Mouse (Mus musculus) T-cell, adult 2 months (primary cell): Measurements from ENCODE around the gene Sez6l.

ENCODE experiments used
- DNase-seq: peaks from one replicate; pipeline ENCODE4 v3.0.0; 2022; ENCODE audit warnings: low spot score

Gene Sez6l

GRCm38 (mm10) chr5:112584155-112584769 lies 7.3 kb upstream of the Sez6l start:
- DNase-seq: no peak

- no peak for DNase-seq
Measured at GRCm38 (mm10) chr5:112583304-112583703, 6.3 kb upstream of the Sez6l start.

DNA sequence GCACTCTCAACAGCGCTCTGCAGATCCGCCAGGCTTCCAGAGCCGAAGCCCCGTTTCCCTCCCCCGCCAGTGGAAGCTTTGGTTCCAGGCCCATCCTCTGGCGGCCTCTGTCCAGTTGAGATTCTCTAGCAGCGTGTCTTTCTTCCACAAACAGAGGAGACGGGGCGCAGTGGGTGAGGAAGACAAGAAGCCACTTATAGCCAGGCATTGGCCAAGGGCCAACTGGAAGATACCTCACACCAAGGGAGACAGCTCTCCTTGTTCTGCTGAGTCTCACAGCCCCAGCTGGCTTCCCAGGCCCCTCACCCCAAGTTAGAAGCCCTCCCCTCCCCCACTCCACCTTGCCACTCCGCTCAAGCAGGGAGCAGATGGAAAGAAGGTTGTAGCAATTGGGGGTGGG lies 765 bp upstream of the Sez6l start:
- DNase-seq: no peak

DNA sequence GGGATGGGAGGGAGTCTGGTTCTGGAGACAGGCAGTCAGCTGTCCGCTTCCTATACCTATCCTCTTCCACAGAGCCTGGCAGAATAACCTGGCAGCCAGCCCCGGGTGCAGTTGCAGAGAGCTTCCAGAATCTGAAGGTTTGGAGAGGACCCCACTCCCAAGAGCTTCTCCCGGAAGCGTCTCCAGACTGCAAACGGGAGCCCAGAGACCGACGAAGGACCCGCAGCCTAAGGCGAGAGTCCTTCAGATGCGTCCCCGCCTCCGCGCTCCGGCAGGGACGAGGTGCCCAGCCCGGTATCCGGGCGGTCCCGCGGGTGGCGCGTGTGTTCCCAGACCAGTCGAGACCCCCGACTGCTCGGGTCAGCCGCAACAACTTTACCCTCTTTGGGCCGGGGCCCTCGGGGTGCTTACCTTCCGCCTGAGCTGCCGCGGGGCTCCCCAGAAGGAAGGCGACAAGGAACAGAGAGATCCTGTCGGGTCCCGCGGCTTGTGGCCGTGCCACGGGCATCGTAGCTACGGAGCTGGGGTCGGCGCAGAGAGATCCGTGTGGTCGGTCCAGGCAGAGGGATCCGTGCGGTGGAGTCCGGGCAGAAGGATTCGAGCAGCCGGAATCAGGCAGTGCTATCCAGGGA lies 508 bp downstream of the Sez6l start:
- no peak for DNase-seq

DNA sequence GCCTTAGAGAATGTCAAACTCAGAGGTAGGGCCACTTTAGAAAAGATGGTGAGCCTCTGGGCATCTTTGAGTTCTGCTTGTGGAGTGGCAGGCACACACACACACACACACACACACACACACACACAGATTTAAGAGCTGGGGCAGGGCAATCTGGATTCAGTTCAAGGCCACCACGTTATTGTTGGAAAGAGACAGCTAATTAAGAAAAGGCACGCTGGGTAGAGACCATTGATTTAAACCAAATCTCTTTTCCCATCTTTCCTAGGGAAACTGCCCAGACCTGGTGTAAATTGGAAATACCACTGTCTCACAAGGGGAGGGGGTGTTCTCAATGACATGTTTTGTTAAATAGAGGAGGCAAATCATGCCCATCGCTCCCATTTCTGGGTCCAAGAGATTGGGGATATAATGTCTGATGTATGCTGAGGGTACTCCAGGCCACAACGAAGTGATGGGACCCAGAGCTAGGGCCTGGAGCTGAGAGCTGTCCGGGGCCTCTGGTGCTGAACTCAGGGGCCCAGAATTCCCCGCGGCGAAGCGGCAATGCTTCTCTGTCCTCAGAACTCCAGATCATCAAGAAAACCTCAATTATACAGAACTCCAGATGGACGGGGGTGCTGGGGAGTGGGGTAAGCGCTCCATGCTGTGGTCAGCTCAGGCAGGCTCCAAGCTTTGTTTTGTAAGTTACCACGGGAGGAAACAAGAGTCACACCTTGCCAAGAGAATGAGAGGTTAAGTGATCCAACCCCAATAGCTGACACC lies 1.7 kb downstream of the Sez6l start:
- no peak for DNase-seq

DNA sequence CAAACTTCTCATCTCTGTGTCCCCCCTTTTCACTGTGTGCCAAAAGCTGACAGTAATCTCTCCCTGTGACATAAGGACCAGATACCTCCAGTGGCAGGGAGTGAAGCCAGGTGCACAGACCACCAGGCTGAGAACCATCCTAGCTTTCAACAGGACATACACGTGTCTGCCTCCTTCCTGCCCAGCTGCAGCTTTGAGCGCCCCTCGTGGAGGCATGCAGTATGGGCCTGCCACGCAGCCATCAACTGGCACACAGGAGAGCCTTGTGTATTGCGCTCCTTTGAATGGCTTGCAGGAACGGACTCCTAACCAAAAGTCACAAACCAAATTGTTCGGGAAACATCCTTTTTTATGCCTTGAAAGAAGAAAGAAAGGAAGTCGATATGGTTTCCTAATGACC lies 3.1 kb downstream of the Sez6l start:
- no peak for DNase-seq

- no peak for DNase-seq
Measured at GRCm38 (mm10) chr5:112572217-112572616, 4.8 kb downstream of the Sez6l start.

- no peak for DNase-seq
Measured at GRCm38 (mm10) chr5:112565489-112565888, 11.5 kb downstream of the Sez6l start.

DNA sequence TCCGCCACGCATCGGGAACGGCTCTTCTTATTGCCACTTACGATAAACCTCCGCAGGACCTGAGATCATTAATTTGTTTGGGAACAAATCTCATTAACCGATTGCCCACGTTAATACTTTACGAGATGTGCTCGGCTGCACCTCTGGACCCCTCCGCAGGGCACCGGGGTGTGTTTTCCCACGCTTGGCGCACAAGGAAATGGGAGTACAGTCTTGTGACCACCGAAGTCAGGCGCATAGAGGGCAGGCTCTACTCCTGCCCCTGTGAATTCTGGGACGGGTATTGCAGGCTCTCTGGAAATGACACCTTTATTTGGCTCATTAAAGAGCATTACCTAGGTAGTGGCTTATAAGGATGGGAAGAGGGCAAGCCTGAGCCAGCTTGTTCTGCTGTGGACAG lies 11.9 kb downstream of the Sez6l start:
- no peak for DNase-seq

- DNase-seq: no peak
Measured at GRCm38 (mm10) chr5:112560869-112561499, 16.0 kb downstream of the Sez6l start.

- DNase-seq: no peak
Measured at GRCm38 (mm10) chr5:112560139-112560538, 16.8 kb downstream of the Sez6l start.

DNA sequence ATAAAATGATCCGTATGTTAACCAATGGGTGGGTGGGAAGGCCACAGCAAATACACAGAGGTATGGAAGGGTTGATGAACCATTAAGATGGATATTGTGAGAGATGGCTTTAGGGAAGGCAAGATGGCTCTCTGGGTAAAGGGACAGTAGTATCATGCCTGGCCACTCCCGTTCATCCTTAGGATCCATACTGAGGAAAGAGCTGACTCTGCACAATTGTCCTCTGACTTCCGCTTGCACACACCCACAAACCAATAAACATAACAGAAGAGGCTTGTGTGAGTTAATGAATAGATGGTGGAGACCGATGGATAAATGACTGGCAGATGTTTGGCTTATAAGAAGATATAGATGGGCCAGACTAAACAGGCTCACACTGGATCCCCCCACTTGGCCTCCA lies 19.6 kb downstream of the Sez6l start:
- no peak for DNase-seq

DNA sequence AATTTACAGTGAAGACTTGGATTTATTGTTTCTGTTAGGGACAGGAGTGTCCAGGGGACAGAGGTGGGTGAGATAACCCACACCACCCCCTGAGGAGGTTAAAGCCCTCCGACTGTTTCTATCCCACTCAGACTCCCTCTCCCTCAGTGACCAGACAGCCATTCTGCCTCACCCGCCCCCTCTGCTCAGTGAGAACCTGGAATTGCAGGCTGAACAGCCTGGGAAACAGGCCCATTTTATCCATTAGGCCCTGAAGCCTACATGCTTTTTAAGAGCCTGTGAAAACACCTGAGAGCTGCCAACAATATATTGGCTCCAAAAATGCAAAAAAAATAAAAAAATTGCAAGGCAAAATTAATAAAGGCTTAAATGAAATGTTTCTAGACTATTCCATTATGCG lies 20.3 kb downstream of the Sez6l start:
- no peak for DNase-seq

GRCm38 (mm10) chr5:112554508-112554907 lies 22.5 kb downstream of the Sez6l start:
- DNase-seq: no peak

GRCm38 (mm10) chr5:112552786-112553185 lies 24.2 kb downstream of the Sez6l start:
- DNase-seq: no peak

GRCm38 (mm10) chr5:112551975-112552728 lies 24.8 kb downstream of the Sez6l start:
- no peak for DNase-seq

DNA sequence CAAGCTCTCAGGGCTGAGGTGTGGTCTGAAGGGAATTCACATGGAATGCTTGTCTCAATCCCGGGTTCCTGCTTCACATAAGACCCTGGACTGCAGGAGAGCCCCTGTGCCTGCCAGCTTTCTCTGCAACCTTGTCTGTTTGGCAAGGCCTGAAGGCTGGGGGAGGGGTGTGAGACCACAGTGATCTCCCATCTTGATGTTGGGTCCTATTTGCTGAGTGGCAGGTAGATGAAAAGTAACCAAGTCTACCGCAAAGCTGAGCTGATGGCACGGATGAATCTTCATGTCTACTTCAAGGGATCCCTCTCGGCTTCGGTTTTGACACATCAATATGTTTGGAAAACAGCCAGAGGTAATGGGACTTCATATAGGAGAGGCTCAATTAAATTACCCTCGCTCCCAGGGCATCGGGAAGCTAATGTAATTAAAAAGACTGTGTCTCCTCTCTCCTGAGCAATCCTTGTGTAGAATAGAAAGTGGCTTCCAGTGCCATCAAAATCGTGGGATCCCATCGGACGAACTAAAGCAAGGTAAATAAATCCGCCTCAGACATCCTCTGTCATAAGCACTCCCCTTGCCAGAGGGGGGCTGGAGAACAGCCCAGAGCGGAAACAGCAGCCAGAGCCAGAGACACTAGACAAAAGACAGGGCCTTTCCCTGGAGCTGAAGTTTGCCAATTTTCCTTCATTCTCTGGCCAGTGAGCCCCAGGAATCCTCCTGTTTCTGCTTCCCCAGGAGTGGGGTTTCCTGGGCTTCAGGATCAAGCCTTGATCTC lies 28.0 kb downstream of the Sez6l start:
- DNase-seq: no peak

- no peak for DNase-seq
Measured at GRCm38 (mm10) chr5:112546771-112547170, 30.2 kb downstream of the Sez6l start.

DNA sequence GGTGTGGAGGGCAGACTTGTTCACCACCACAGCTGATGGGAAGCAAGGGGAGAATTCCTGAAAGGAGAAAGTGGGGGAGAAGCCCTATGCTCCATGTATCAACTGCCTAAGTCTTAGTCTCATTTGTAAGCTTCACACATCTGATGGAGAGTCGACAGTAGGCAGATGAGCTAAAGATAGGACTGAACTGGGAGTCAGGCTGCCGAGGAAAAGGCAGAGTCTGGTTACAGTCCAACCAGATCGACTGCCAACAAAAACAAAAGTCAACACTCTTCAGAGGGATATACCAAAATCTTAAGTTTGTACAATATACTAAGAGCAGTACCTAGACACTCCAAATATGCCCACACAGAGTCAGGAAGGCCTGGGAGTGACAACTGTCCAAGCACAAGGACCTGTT lies 38.7 kb downstream of the Sez6l start:
- no peak for DNase-seq

GRCm38 (mm10) chr5:112535868-112536267 lies 41.1 kb downstream of the Sez6l start:
- DNase-seq: no peak

- no peak for DNase-seq
Measured at GRCm38 (mm10) chr5:112534146-112534545, 42.8 kb downstream of the Sez6l start.
